Mouse (Mus musculus) fibroblast of lung, adult 2 months (primary cell): Measurements from ENCODE around the gene Mdm1.

ENCODE experiments used
- DNase-seq: peaks from one replicate; pipeline ENCODE4 v3.0.0-alpha.2; 2011; ENCODE audit warnings: low read depth

Mdm1 gene

GRCm38 (mm10) chr10:118141018-118141883 is at the start of gene Mdm1:
Gene Mdm1, plus strand, starts transcription at chr10:118141811.
- DNase-seq = peak; percentile 94

GRCm38 (mm10) chr10:118092745-118093144 is 48.9 kb upstream of the Mdm1 start:
- DNase-seq = no peak

GRCm38 (mm10) chr10:118093728-118094127 is 47.9 kb upstream of the Mdm1 start:
- no peak for DNase-seq

- no peak for DNase-seq
Measured at GRCm38 (mm10) chr10:118094853-118095252, 46.8 kb upstream of the Mdm1 start.

GRCm38 (mm10) chr10:118096223-118096622 is 45.4 kb upstream of the Mdm1 start:
- DNase-seq = no peak

GRCm38 (mm10) chr10:118097898-118098297 is 43.7 kb upstream of the Mdm1 start:
- no peak for DNase-seq

- no peak for DNase-seq
Measured at GRCm38 (mm10) chr10:118100570-118100969, 41.0 kb upstream of the Mdm1 start.

- no peak for DNase-seq
Measured at GRCm38 (mm10) chr10:118101056-118101455, 40.6 kb upstream of the Mdm1 start.

- DNase-seq = peak; percentile 92
Measured at GRCm38 (mm10) chr10:118103020-118103666, 38.5 kb upstream of the Mdm1 start.

- DNase-seq = no peak
Measured at GRCm38 (mm10) chr10:118103906-118104305, 37.7 kb upstream of the Mdm1 start.

- no peak for DNase-seq
Measured at GRCm38 (mm10) chr10:118107031-118107430, 34.6 kb upstream of the Mdm1 start.

GRCm38 (mm10) chr10:118110006-118110920 is 31.3 kb upstream of the Mdm1 start:
- DNase-seq = peak; percentile 37

- no peak for DNase-seq
Measured at GRCm38 (mm10) chr10:118110921-118111301, 30.7 kb upstream of the Mdm1 start.

GRCm38 (mm10) chr10:118111621-118112020 is 30.0 kb upstream of the Mdm1 start:
- DNase-seq = no peak

- no peak for DNase-seq
Measured at GRCm38 (mm10) chr10:118112294-118112893, 29.2 kb upstream of the Mdm1 start.

- no peak for DNase-seq
Measured at GRCm38 (mm10) chr10:118113256-118113682, 28.3 kb upstream of the Mdm1 start.

GRCm38 (mm10) chr10:118114271-118114670 is 27.3 kb upstream of the Mdm1 start:
- no peak for DNase-seq

GRCm38 (mm10) chr10:118116456-118116855 is 25.2 kb upstream of the Mdm1 start:
- no peak for DNase-seq

GRCm38 (mm10) chr10:118121047-118121936 is 20.3 kb upstream of the Mdm1 start:
- no peak for DNase-seq

GRCm38 (mm10) chr10:118121937-118122285 is 19.7 kb upstream of the Mdm1 start:
- no peak for DNase-seq
